Mouse (Mus musculus) MEL (cell line): ENCODE results near the gene Hmgb4. TPM values are rescaled to one million over a fixed set of nuclear protein-coding genes. Genes with fewer than 3 reads are reported as not detected.

Experiments
- DNase-seq: peaks from one replicate; pipeline ENCODE4 v3.0.0; 2011; ENCODE audit warnings: low read depth, low spot score
- H3K27ac ChIP-seq: 2 replicates; pipeline ENCODE4 v1.5.1; 2012; ENCODE audit warnings: low read depth, mild to moderate bottlenecking, control low read depth, low read length, moderate library complexity; ENCODE audit not compliant: control insufficient read depth
- H3K27me3 ChIP-seq, 2 experiments: fragments of 150-350 bp in 1 of 2; sonication (generic) in 1 of 2; 2 replicates each; pipeline ENCODE4 v1.6.1; 2012; ENCODE audit warnings: low read length in 2 of 2, mild to moderate bottlenecking in 2 of 2, improper control_type of control experiment in 1 of 2, moderate library complexity in 1 of 2; ENCODE audit not compliant: insufficient read depth in 2 of 2, control insufficient read depth in 1 of 2
- H3K36me3 ChIP-seq, 2 experiments: 2 replicates each; pipeline ENCODE4 v1.6.1; 2012 to 2014; ENCODE audit warnings: low read length in 2 of 2, improper control_type of control experiment in 1 of 2, inconsistent platforms in 1 of 2, mild to moderate bottlenecking in 1 of 2; ENCODE audit not compliant: insufficient read depth in 2 of 2, control insufficient read depth in 1 of 2
- H3K4me1 ChIP-seq, 2 experiments: fragments of 150-350 bp in 1 of 2; sonication (generic) in 1 of 2; 2 replicates each; pipeline ENCODE4 v1.6.1; 2012; ENCODE audit warnings: low read length in 2 of 2, improper control_type of control experiment in 1 of 2, mild to moderate bottlenecking in 1 of 2; ENCODE audit not compliant: insufficient read depth in 2 of 2, control insufficient read depth in 1 of 2
- H3K4me3 ChIP-seq, 2 experiments: fragments of 150-350 bp in 1 of 2; sonication (generic) in 1 of 2; 2 replicates each; pipeline ENCODE4 v1.5.1; 2012; ENCODE audit warnings: low read depth in 2 of 2, low read length in 2 of 2, mild to moderate bottlenecking in 2 of 2, moderate library complexity in 2 of 2, control low read depth in 1 of 2, improper control_type of control experiment in 1 of 2; ENCODE audit not compliant: control insufficient read depth in 1 of 2, insufficient read depth in 1 of 2
- H3K79me2 ChIP-seq: 2 replicates; pipeline ENCODE4 v1.6.1; 2012; ENCODE audit warnings: mild to moderate bottlenecking, low read length, moderate library complexity; ENCODE audit not compliant: control insufficient read depth, poor library complexity, insufficient read depth
- H3K9ac ChIP-seq: 2 replicates; pipeline ENCODE4 v1.6.1; 2012; ENCODE audit warnings: low read depth, mild to moderate bottlenecking, control low read depth, low read length, moderate library complexity; ENCODE audit not compliant: control insufficient read depth, poor library complexity, severe bottlenecking
- H3K9me3 ChIP-seq: fragments of 150-350 bp; sonication (generic); replicated peaks from 2 replicates; pipeline ENCODE4 v1.6.1; 2012; ENCODE audit warnings: mild to moderate bottlenecking, low read length, improper control_type of control experiment, moderate library complexity; ENCODE audit not compliant: insufficient read depth
- BHLHE40 ChIP-seq: IDR thresholded peaks from 2 replicates; pipeline ENCODE4 v1.6.1; 2012; ENCODE audit warnings: low read depth, mild to moderate bottlenecking, inconsistent platforms, low read length, improper control_type of control experiment, borderline replicate concordance
- CHD2 ChIP-seq: IDR thresholded peaks from 2 replicates; pipeline ENCODE4 v1.6.1; 2011; ENCODE audit warnings: low read length, improper control_type of control experiment
- E2F4 ChIP-seq: IDR thresholded peaks from 2 replicates; pipeline ENCODE4 v1.6.1; 2011; ENCODE audit warnings: low read depth, low read length, improper control_type of control experiment, borderline replicate concordance
- EP300 ChIP-seq, 2 experiments: IDR thresholded peaks; 2 replicates each; pipeline ENCODE4 v1.6.1; 2011; ENCODE audit warnings: improper control_type of control experiment in 2 of 2, low read length in 2 of 2, low read depth in 1 of 2, mild to moderate bottlenecking in 1 of 2
- GABPA ChIP-seq: IDR thresholded peaks from 2 replicates; pipeline ENCODE4 v1.6.1; 2012; ENCODE audit warnings: low read depth, mild to moderate bottlenecking, inconsistent platforms, low read length, improper control_type of control experiment, moderate library complexity
- GATA1 ChIP-seq: IDR thresholded peaks from 2 replicates; pipeline ENCODE4 v1.6.1; 2011; ENCODE audit warnings: low read depth, low read length, improper control_type of control experiment
- HCFC1 ChIP-seq: IDR thresholded peaks from 2 replicates; pipeline ENCODE4 v1.6.1; 2012; ENCODE audit warnings: low read depth, mild to moderate bottlenecking, inconsistent platforms, low read length, improper control_type of control experiment, moderate library complexity
- JUND ChIP-seq: IDR thresholded peaks from 2 replicates; pipeline ENCODE4 v1.6.1; 2011; ENCODE audit warnings: low read depth, mild to moderate bottlenecking, improper control_type of control experiment, low read length
- MAZ ChIP-seq: IDR thresholded peaks from 2 replicates; pipeline ENCODE4 v1.6.1; 2012; ENCODE audit warnings: low read depth, mild to moderate bottlenecking, inconsistent platforms, low read length, improper control_type of control experiment
- MYC ChIP-seq: IDR thresholded peaks from 2 replicates; pipeline ENCODE4 v1.6.1; 2011; ENCODE audit warnings: low read depth, mild to moderate bottlenecking, low read length, improper control_type of control experiment, moderate library complexity
- POLR2AphosphoS2 ChIP-seq: IDR thresholded peaks from 2 replicates; pipeline ENCODE4 v1.6.1; 2011; ENCODE audit warnings: low read length, improper control_type of control experiment
- RCOR1 ChIP-seq: IDR thresholded peaks from 2 replicates; pipeline ENCODE4 v1.6.1; 2012; ENCODE audit warnings: low read depth, mild to moderate bottlenecking, inconsistent platforms, low read length, improper control_type of control experiment
- SIN3A ChIP-seq: IDR thresholded peaks from 2 replicates; pipeline ENCODE4 v1.6.1; 2012; ENCODE audit warnings: low read length, improper control_type of control experiment, inconsistent platforms
- TAL1 ChIP-seq: IDR thresholded peaks from 2 replicates; pipeline ENCODE4 v1.6.1; 2012; ENCODE audit warnings: mild to moderate bottlenecking, inconsistent platforms, low read length, moderate library complexity, mixed read lengths
- TBP ChIP-seq: IDR thresholded peaks from 2 replicates; pipeline ENCODE4 v1.8.0; 2011; ENCODE audit warnings: low read depth, low read length, improper control_type of control experiment
- UBTF ChIP-seq: IDR thresholded peaks from 2 replicates; pipeline ENCODE4 v1.6.1; 2012; ENCODE audit warnings: low read depth, mild to moderate bottlenecking, inconsistent platforms, low read length, improper control_type of control experiment, moderate library complexity, borderline replicate concordance; ENCODE audit not compliant: insufficient read depth
- ZC3H11A ChIP-seq: IDR thresholded peaks from 2 replicates; pipeline ENCODE4 v1.6.1; 2012; ENCODE audit warnings: low read depth, mild to moderate bottlenecking, inconsistent platforms, low read length, improper control_type of control experiment
- ZNF384 ChIP-seq: IDR thresholded peaks from 2 replicates; pipeline ENCODE4 v1.6.1; 2012; ENCODE audit warnings: low read depth, mild to moderate bottlenecking, inconsistent platforms, low read length, improper control_type of control experiment
- polyA plus RNA-seq, 2 experiments: library from polyadenylated mRNA; stranded (reverse) in 1 of 2; unstranded in 1 of 2; fragments of >175 nt in 1 of 2; fragments of >200 nt in 1 of 2; gene quantifications; 2 replicates each; pipeline versions ENCODE4 v1.2.1 to v1.2.4; 2012; ENCODE audit warnings: low replicate concordance in 2 of 2, low read depth in 1 of 2; ENCODE audit not compliant: insufficient read length in 2 of 2, insufficient read depth in 1 of 2, missing spikeins in 1 of 2
- total RNA-seq: library from RNA; depleted of rRNA; stranded (reverse); fragments of 300-350 nt; gene quantifications from 2 replicates; pipeline ENCODE4 v1.2.3, GENCODE M21; 2012

The Hmgb4 gene
- total and polyA plus RNA-seq, 3 experiments: not detected

GRCm38 (mm10) chr4:128275586-128275985, 14.8 kb upstream of the Hmgb4 start:
- Histone ChIP-seq H3K27me3 (no peaks in the 10 kb centered on the region), H3K9ac (no peak overlapping the region), H3K27ac (no peak overlapping the region), H3K79me2 (no peaks in the 10 kb centered on the region), H3K9me3 (no peaks in the 10 kb centered on the region), H3K36me3 (no peaks in the 10 kb centered on the region), H3K4me3 (no peak overlapping the region), H3K4me1 (no peaks in the 10 kb centered on the region)
- no peak for DNase-seq
- TF ChIP-seq GATA1 (no peak), MAZ (no peak), TBP (no peak), ZC3H11A (no peak), JUND (no peak), E2F4 (no peak), RCOR1 (no peak), BHLHE40 (no peak), MYC (no peak), POLR2AphosphoS2 (no peak), TAL1 (no peak), ZNF384 (no peak)

GRCm38 (mm10) chr4:128275116-128275515, 14.4 kb upstream of the Hmgb4 start:
- no peaks in the 10 kb centered on the region for H3K4me1 ChIP-seq
- no peak overlapping the region for H3K9ac ChIP-seq
- H3K9me3 ChIP-seq: no peaks in the 10 kb centered on the region
- H3K27me3 ChIP-seq: no peaks in the 10 kb centered on the region
- TF ChIP-seq POLR2AphosphoS2: no peak
- TF ChIP-seq HCFC1: no peak
- no peak for TF ChIP-seq MAZ
- TF ChIP-seq EP300 (IDR thresholded peaks at IDR 0.05; ENCODE audit: low read depth in 1 of 2, low read length in 2 of 2): no peak
- no peak for TF ChIP-seq UBTF
- TF ChIP-seq TAL1: no peak
- no peak for TF ChIP-seq CHD2
- TF ChIP-seq SIN3A: no peak
- no peak for TF ChIP-seq MYC
- no peak for TF ChIP-seq JUND
- no peak for TF ChIP-seq GABPA
- no peak overlapping the region for H3K27ac ChIP-seq
- no peak for DNase-seq
- H3K4me3 ChIP-seq: no peak overlapping the region
- no peaks in the 10 kb centered on the region for H3K36me3 ChIP-seq
- H3K79me2 ChIP-seq: no peaks in the 10 kb centered on the region
